Mouse (Mus musculus) kidney, adult 11 months (tissue): Measurements from ENCODE around the gene Cotl1.

ENCODE experiments used
- DNase-seq: peaks from one replicate; pipeline ENCODE4 v3.0.0; 2022

Gene Cotl1

DNA sequence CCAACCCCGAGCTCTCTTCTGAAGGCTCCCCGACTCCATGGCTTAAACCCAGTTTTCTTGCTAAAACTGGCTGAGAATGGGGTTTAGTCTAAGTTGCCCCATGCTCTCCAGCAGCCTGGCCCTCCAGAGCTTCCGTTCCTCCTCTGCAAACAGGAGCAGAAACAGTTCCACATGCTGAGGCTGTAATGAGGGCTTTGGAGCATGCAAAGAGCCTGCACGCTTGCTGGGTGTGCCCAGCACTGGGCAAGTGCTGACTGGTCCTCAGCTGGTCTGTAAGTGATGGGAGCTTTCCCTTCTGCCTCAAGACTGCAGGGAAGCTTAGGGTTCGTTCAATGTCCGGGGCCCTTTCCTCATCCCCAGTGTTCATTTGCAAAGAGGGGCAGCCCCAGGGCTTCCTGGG lies 24.1 kb downstream of the Cotl1 start:
- no peak for DNase-seq

DNA sequence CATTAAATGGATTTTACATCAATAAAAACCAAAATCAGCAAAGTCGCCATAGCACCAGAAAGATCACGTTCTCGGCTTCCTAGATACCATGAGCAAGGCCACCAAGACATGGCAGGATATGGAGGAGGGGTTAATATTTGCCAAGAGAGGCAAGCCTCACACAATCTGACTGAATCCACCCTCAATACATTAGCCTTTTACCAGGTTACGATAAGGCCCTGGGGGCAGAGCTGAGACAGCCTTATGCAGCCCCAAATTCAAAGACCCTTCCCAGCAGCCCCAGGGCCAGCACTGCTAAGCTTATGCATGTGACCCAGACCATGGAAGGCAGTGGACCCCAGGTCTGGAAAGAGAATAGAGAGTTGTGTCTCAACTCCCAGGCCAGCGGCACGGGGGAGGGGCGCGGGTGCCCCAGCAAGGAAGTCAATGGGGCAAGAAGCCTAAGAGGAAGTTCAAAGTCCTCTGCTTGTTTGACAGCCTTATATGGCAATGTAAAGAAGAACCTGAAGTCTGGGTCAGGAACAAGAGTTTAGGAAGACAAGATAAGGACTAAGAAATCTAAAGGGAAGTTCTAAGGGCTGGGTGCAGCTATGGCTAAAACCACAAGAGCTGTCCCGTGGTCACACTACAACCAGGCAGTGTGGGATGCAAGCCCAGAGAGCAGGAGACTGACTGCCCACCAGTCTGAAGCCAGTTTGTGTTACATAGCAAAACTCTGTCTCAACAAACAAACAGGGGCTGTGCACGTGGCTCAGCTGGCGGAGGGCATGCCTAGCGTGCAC lies 27.5 kb downstream of the Cotl1 start:
- DNase-seq, result no peak

DNA sequence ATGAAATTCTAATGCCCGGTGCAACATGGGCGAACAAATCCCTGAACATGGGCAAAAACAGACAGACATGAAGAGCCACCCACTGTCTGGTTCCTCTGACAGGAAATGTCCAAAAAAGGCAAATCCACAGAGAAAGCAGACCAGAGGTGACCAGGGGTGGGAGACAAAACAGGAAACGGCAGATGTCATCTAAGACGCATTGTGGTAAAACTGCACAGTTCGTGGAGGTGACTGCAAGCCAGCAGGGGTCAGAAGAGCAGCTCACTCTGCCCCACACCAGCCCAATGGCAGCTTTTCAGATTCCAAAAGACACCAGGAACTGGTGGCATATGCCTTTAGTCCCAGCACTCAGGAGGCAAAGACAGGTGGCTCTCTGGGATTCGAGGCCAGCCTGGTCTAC lies 28.4 kb downstream of the Cotl1 start:
- DNase-seq, result no peak

DNA sequence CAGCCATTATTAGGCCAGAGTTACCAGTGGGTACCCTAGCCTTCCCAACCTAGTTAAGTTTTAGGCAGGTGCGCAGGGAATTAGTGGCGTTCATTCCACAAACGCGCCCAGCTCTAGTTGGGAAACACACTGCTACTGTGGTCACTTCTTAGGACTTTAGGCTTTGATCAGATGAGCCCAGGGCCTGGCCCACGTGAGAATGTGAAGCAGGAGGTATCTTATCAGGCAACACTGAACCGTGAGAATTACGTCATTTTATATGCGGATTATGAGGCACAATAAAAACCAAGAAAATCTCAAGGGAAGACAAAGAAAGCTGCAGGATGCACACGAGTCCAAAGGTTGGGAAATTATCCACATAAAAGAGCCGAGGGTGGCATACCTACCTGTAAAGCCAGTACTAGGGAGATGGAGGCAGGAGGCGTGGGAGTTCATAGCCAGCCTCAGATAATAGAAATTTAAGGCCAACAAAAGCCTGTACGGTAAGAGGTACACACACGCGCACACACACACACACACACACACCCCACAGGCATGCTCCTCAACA lies 29.3 kb downstream of the Cotl1 start:
- no peak for DNase-seq

DNA sequence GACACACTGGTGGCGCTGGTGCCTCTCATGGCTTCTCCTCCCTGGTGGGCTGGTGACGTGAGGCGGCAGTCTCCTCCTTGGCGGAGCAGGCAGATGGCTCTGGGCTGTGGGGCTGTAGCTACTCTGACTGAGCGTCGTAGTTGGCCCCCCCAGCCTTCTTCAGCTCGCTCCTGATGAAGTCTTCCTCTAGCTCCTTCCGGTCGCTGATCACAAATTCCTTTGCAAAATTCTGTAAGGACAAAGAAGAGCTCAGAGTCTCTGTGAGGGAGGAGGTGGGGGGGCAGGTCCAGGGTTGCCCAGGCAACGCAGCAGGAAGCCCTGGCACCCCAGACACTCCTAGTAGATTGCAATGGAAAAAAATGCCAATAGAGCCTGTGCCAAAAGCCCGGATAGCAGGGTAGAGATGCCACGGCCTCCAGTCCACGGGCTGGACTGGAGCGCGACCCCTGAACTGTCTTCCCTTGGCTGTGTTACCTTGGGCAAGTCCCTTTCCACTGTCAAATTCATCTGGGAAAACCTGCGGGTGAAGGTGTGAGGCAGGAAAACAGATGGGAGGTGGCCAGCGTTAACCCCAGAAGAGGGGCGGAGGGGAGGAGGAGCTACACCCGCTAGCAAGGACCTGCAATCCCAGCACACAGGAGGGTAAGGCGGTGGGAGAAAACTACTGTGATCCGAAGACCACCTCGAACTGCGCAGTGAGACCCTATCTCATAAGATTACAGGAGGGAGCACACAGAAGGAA lies 30.0 kb downstream of the Cotl1 start:
- no peak for DNase-seq

DNA sequence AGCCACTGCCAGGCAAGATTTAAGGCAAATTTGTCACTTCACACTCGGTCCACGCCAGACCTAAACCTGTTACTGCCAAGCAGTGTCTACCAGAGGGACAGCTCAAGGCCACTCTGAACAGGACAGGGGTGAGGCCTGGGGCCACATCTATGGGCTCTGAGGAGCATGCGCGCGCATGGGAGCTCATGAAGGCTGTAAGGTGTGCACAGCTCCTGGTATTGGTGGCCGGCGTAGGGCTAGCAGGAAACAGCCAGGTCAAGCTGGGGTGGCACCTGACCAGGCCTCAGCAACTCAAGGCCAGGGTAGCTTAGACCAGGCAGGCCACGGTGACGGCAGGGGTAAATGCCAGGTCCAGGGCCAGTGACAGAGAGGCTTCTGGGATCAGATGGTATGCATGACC lies 30.7 kb downstream of the Cotl1 start:
- no peak for DNase-seq

DNA sequence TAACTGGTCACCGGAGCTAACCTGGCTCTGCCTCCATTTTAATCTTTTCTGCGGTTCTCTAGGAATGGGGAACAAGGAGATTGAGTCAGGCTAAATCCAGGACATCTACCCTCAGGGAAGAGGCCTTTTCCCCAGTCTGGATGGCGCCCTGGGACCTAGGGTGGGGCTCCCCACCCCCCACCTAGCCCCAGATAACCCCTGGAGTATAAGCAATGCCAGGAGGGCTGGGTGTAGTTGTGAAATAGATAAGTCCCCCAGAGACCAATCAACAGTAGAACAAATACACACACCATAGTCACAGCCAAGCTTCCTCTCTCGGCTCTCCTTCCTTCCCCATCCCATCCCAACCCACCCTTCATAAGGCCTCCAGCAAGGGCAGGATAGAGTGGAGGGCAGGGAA lies 32.7 kb downstream of the Cotl1 start:
- no peak for DNase-seq

DNA sequence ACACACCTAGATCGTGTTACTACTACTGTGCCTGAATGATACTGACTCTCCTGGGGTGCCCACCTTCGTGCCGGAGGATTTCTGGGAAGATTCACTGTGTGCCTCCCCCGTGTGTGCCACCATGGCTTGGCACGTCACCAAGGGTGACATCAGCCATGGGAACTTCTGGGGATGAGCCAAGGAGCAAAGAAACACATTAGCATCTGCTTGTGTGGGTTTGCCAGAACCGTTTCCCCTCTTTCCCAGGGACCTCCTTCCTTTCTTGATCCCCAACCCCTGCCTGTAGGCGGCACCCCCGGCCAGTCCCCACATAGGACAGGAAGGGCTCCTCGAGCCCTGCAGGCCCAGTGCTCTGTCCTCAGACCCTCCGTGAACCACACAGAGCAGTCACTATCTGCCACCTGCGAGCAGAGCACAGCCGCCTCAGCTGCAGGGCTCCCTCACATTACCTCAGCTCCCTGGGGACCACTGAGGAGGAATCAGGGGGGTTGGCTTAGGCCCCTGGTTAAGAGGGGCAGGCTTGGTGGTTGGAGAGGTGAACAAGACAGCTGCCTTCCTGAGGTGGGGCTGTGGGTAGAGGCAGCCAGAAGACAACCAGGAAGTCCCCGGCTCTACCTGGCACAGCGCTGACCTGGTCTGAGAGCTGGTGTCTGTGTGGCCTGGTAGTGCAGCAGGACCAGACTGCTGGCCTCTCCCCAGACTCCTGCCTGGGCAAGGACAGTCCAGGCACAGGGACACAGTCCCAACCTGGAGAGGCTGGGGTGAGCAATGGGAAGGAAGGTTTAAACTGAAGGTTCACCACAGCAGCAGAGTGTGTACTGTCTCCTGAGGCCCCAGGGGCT lies 33.7 kb downstream of the Cotl1 start:
- DNase-seq, result no peak

DNA sequence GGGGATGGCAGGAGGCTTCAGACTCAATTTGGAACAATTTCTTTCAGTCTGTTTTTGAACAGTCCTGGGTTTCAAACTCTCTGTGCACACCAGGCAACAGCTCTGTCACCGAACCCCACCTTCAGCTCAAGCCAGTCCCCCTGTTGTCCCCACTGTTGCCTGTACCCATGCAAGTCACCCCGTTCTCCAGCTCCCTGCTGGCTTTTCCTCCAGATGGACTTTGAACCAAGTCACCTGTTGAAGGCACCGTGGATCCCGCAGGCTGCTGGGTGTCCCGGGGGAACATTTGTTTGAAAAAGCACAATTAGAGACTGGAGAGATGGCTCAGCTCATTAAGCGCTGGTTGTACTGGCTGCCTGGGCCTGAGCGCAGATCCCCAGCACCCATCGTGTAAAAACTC lies 35.1 kb downstream of the Cotl1 start:
- DNase-seq, result no peak

DNA sequence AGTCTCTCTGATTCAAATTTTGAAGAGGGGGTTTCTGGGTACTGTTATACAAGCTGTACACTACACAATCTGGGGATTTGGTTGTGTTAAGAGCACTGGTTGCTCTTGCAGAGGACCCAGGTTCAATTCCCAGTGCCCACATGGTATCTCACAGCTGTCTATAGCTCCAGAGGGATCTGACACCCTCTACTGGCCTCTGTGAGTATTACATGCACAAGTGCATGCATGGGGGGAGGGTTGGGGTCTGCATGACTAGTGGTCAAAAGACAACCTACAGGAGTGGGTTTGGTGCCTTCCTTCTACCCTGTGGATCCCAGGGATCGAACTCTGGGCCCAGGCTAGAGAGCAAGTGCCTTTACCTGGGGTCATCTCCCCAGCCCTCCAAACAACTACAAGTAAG lies 37.8 kb downstream of the Cotl1 start:
- no peak for DNase-seq

DNA sequence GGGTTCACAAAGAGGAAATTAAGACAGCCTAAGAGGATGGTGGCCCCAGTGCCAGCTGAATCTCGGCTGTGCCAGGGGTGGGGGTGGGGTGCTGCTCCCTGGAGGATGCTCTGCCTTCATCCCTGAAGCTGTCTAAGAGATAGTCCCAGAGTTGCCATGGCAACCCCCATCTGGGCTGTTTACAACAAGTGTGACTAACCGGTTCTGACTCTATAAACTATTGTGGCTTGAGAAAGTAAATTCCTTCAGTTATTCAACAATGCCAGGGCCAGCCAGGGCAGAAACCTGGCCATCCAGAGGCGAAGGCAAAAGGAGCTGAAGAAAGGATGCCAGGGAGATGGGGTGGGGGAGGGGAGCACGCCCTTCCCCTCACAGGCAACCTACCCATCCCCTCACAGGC lies 39.2 kb downstream of the Cotl1 start:
- DNase-seq, result no peak

DNA sequence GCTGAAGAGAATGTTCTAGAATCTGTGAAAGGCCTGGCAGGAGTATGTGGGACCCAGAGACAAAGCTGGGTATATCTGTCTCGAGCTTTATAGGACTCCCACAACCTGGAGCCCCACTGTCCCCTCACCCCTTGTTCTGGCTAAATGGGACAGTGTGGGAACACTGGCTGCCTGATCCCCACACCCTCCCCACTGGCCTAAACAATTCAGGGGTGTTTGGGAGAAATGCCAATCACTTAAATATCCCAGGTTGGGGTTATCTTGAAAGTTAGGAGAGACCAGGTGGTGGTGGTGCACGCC lies 41.4 kb downstream of the Cotl1 start:
- no peak for DNase-seq

DNA sequence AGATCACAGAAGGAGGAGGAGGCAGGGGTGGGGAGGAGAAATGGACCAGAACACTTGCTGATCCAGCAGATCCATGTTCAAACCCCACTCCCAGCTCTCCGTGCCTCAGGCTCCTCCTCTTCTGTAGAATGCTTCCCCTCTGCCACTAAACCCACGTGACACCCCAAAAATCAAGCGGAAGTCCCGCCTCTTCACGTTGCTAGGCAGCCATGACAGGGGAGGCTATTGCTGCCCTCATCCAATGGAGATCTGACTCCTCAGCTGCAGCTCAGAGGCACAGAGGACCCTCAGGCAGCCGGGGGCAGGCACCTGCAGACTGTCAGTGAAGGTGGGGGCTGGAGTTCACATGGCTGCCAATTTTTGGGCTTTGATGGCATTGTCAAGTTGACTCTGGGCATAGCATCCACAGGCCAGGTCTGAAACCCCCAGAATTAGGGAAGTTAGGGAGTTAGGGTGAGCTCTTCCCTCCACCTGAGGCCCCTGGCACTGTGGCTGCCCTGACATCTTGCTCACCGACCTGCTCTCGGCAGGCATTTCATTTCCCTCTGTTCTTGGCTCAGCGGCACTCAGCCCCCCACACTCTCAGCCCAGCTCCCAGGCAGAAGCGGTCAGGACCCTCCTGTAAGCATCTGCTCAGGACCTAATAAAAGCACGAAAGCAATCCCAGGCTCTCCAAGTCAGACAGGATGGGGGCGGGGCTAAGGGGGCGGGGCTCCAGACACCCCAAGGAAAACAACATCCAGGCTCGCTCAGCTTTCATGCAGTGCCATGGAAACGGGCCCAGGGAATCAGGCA lies 42.0 kb downstream of the Cotl1 start:
- peak; percentile 65 for DNase-seq

DNA sequence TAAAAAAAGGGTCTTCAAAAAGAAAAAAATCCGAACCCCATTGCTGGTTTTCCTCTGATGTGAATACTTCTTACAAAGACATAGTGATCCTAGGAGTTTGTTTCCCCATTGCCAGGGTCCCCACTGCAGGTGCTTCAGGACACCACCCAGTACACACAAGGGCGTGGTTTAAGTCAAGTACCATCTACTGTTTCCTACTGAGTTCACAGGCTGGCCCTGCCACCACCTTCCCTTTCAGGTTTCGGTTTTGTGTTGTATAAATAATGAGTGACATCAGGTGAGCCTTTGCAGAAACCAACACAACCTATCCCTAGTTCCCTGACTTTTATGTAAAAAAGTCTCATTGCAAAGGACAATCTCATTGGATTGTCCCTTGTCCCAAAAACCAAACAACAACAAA lies 44.7 kb downstream of the Cotl1 start:
- no peak for DNase-seq

DNA sequence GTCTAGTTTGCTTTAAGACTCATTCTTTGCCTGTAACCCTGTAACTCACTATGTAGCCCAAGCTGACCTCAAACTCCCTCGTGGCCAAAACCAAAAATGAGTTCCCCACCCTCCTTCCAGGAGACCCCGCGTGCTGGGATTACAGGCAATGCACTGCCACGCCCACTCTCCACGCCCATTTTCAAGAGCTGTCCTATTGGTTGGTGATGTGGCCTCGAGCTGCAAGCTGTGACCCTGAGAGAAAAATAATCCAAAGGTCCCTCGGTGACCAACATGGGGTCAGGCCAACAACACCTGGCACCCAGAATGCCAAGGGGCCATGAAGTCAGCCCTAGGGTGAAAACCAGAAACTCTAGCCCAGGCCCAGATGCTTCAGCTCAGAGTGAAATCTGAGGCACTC lies 45.7 kb downstream of the Cotl1 start:
- DNase-seq, result no peak

DNA sequence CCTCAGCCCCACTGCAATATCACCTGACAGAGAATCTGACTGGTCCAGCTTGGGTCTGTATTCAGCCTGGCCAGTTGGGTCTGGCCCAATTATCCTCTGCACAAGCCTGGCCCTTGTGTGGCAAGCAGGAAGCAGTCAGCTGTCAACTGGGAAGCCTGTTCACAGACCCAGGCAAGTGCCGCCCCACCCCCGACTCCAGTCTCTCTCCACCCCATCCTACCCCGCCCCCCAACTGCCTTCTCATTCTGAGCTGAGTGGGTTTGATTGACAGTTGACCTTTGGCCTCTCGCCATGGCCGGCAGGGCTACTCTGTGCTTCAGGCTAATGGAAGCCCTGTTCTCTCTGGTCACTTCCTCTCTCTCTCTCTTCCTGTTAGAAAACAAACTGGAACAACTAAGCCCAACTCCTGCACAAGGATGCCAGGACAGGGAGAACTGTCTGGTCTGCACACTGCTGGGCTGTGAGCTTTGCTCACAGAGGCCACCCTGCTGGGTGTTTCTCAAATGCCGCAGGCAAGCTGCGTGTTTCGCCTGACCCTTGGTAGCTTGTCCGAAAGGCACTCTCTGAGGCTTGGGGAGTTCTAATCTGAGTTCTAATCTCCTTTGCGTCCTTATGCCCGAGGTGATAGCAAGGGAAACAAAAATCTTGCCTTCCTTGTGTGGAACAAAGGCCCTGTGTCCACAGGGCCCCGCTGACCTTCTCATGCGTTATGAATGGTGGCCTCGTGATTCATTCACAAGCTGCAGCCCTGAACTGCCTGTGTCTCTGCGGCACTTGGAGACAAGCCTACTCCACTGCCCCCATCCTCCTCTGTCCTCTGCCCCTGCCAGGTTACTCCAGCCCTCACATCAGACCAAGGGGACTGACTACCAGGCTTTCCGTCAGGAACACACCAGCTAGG lies 48.3 kb downstream of the Cotl1 start:
- peak; percentile 54 for DNase-seq

DNA sequence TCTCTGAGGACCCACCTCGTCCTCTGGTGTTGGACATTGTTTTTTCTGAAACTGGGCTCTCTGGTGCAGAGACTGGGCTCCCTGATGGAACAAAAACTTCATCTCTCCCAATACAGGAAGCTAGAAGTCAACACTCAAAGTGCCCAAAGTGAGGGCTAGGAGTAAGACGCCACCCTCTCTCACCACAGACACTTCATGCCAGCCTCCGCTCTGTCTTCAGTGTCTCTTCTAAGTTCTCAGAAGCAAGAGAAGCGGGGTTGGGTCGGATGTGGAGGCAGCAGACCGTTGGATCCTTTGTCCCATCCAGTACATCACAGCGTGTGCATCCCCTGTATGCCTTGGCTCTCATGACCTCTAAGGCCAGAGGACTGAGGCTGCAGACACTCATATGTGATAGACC lies 50.8 kb downstream of the Cotl1 start:
- DNase-seq, result no peak

DNA sequence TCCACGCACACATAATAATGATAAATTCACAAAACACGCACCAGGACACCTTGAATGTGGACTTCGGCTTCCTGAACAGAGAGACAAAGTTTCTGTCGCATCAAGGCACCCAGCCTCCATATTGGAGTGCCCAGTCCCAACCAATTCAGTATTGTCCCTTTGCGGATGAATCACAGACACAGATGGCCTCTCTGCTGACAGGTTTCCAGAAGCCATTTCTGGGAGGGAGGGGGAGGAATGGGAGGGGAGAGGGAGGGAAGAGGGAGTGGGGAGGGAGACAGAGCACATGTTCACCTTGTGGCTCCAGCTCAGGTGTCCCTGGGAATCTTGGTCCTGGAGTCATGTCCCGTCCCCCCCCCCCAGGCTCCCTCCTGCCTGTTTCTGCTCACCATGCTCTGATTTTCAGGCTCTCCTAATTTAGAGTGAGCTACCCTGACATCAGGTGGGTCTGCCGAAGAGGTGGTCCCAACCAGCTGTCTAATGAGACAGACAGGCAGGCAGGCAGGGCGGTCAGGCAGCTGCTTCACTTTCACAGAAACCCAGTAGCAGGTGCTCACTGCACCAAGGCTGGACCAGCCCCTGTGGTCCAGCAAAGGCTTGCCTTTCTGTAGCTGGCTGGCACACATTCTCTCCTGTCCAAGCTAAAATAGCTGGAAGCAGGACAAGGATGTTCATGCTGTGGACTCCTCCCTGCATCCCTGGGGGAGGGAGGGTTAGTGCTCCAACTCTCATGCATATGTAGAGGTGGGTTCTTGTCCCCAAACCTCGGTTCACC lies 51.5 kb downstream of the Cotl1 start:
- DNase-seq, result peak; percentile 28

DNA sequence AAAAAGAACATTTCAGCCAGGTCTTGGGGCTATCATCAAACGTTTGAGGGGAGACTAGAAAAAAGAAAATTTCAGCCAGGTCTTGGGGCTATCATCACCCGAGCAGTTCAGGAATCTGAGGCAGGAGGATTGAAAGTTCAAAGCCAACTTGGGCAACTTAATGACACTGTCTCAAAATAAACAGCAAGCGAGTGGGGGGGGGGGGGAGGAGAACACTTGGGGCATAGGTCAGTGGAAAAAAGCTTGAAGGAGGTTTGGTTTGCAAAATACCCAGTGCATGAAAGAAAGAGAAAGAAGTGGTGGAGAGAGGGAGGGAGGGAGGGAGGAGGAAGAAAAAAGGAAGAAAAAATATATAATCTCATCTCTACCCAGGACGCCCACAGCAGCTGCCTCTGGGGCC lies 53.0 kb downstream of the Cotl1 start:
- no peak for DNase-seq

DNA sequence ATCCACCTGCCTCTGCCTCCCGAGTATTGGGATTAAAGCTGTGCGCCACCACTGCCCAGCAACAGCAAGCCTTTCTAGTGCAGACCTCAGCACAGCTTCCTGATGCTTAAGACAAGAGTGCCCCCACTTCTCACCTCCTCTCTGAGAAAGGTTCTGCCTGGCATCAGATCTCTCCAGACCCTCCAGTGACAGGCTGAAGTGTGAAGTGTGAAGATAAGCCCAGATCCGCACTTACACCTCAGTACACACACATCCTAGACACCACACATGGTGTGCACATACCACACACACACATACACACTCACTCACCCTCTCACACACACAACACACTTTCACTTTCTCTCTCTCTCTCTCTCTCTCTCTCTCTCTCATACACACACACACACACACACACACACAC lies 53.5 kb downstream of the Cotl1 start:
- DNase-seq, result no peak
